Mouse (Mus musculus): ENCODE results near the gene Xab2. TPM values are rescaled to one million over a fixed set of nuclear protein-coding genes. Genes with fewer than 3 reads are reported as not detected.

Xab2 gene
- total and polyA plus RNA-seq, 3 experiments: 49.9 to 60.7 (median 57.1) TPM

DNA sequence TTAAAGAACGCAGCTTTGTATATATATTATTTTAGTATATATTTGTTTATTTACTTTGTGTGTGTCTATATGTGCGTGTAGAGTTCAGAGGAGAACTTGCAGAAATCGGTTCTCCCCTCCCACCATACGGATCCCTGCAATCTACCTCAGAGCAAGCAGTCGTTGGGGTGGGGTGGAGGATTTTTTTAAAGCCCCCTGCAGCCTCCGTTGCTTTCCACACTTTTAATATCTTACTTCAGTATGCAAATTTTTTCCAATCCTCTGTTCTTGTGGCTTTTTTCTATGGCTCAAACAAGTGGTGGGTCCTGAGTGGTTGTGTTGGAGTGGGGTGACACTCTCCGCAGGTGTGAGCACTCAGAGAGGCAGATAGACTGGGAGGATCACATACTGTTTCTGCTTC, 52.7 kb downstream of the Xab2 start:
- Histone ChIP-seq H3K4me3 (replicated peaks in 1 of 3; ENCODE audit: low read depth in 2 of 3, low read length in 2 of 3, poor library complexity in 1 of 3) (no peak overlapping the region), H3K36me3 (replicated peaks in 1 of 2; ENCODE audit: control insufficient read depth in 1 of 2, insufficient read depth in 1 of 2, low read length in 1 of 2) (no peaks in the 10 kb centered on the region), H3K27me3 (replicated peaks) (peaks cover 8% of the 10 kb centered on the region), H3K9me3 (replicated peaks; ENCODE audit: low read length) (no peaks in the 10 kb centered on the region), H3K4me2 (ENCODE audit: insufficient read depth, low read depth, poor library complexity, severe bottlenecking) (no peak overlapping the region), H3K79me2 (replicated peaks; ENCODE audit: control insufficient read depth, extremely low read depth, insufficient read depth, poor library complexity, severe bottlenecking) (no peaks in the 10 kb centered on the region), H3K27ac (ENCODE audit: insufficient read depth, low read depth) (no peak overlapping the region), H3K4me1 (ENCODE audit: control insufficient read depth in 1 of 2, insufficient read depth in 2 of 2) (peaks cover 0 to 5% of the 10 kb centered on the region in 2 experiments; a peak in 2 of 4 replicates), H3K9ac (ENCODE audit: insufficient read depth, low read depth) (no peak overlapping the region)
- TF ChIP-seq IRF4 (IDR thresholded peaks at IDR 0.05; ENCODE audit: low read depth, low read length) (no peak), CHD2 (IDR thresholded peaks at IDR 0.05; ENCODE audit: low read length) (no peak), RAD21 (IDR thresholded peaks at IDR 0.05; ENCODE audit: low read depth, low read length) (no peak), MAFK (IDR thresholded peaks at IDR 0.05; ENCODE audit: insufficient replicate concordance, low read length) (no peak), MAZ (IDR thresholded peaks at IDR 0.05; ENCODE audit: low read depth, low read length) (no peak), KAT2A (IDR thresholded peaks at IDR 0.05; ENCODE audit: insufficient replicate concordance, low read length) (no peak), MAX (IDR thresholded peaks at IDR 0.05; ENCODE audit: low read length) (no peak), UBTF (IDR thresholded peaks at IDR 0.05; ENCODE audit: low read depth, low read length) (no peak), RCOR1 (conservative IDR thresholded peaks at IDR 0.05; ENCODE audit: low read depth, low read length) (no peak), JUND (conservative IDR thresholded peaks at IDR 0.05; ENCODE audit: low read depth, low read length) (no peak), TBP (conservative IDR thresholded peaks at IDR 0.05; ENCODE audit: low read depth, low read length) (no peak)
- in situ Hi-C loops (cut with MboI; ENCODE audit: low pct_ligation_motif_present, low pct_unique_long_range_greater_than_20kb, low sequenced_read_pairs): no loop called here
- dilution Hi-C loops (cut with MboI; ENCODE audit: extremely low pct_ligation_motif_present, extremely low pct_unique_long_range_greater_than_20kb, low sequenced_read_pairs): no loop called here
- DNase-seq (ENCODE audit: extremely low read depth): no peak

DNA sequence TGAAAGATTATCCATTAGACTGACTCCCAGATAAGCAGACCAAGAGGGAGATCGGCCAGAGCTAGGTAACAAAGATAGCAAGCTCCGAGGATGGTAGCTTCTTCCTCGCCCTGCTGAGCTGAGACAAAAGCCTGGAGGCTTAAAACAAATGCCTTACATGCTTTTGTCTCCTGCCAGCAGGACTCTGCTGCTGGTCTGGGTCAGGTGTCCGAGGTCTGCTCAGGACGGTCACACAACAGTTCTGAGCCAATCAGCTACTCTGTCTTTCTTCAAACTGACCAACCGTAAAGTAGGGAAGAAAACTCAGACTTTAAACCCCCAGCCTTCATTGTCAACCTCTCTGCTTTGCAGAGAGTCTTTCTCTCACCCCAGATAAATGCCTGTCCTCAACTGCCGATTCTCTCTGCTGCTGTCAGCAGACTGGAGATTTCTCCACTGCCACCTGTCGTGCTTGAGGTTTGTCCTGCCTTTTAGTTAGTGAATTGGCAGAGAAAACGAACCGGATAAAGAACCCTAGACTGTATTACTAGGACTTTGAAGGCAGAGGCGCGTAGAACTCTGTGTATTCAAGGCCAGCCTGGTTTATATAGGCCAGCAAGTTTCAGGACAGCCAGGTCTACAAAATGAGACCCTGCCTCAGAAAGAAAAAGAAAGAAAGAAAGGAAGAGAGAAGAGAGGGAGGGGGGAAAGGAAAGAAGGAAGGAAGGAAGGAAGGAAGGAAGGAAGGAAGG, 53.3 kb downstream of the Xab2 start, which contains the start of gene C330021F23Rik:
Gene C330021F23Rik (plus strand): TSS at position 350 of the 731 bp plus-strand sequence.
- H3K36me3 ChIP-seq (replicated peaks in 1 of 2; ENCODE audit: control insufficient read depth in 1 of 2, insufficient read depth in 1 of 2, low read length in 1 of 2): no peaks in the 10 kb centered on the region
- no peak within 1 kb of the TSS for H3K27ac ChIP-seq (ENCODE audit: insufficient read depth, low read depth)
- H3K27me3 ChIP-seq (replicated peaks): peaks cover 9% of the 10 kb centered on the region
- no peaks in the 10 kb centered on the region for H3K9me3 ChIP-seq (replicated peaks; ENCODE audit: low read length)
- no peak for DNase-seq (ENCODE audit: extremely low read depth)
- H3K79me2 ChIP-seq (replicated peaks; ENCODE audit: control insufficient read depth, extremely low read depth, insufficient read depth, poor library complexity, severe bottlenecking): no peaks in the 10 kb centered on the region
- TF ChIP-seq HCFC1 (IDR thresholded peaks at IDR 0.05; ENCODE audit: low read depth, low read length) (no peak), MYC (IDR thresholded peaks at IDR 0.05; ENCODE audit: low read depth, low read length) (no peak), PAX5 (IDR thresholded peaks at IDR 0.05; ENCODE audit: low read length) (no peak), KAT2A (IDR thresholded peaks at IDR 0.05; ENCODE audit: insufficient replicate concordance, low read length) (no peak), CHD1 (IDR thresholded peaks at IDR 0.05; ENCODE audit: low read depth, low read length) (no peak), POLR2AphosphoS2 (IDR thresholded peaks at IDR 0.05; ENCODE audit: low read depth, low read length) (no peak), USF1 (IDR thresholded peaks at IDR 0.05; ENCODE audit: low read depth, low read length) (no peak), TBP (conservative IDR thresholded peaks at IDR 0.05; ENCODE audit: low read depth, low read length) (no peak), SMC3 (IDR thresholded peaks at IDR 0.05; ENCODE audit: low read depth, low read length) (no peak), RAD21 (IDR thresholded peaks at IDR 0.05; ENCODE audit: low read depth, low read length) (no peak), IRF4 (IDR thresholded peaks at IDR 0.05; ENCODE audit: low read depth, low read length) (no peak), POLR2A (IDR thresholded peaks at IDR 0.05; ENCODE audit: low read depth, low read length) (no peak)
- no peak within 1 kb of the TSS for H3K4me3 ChIP-seq (replicated peaks in 1 of 3; ENCODE audit: low read depth in 2 of 3, low read length in 2 of 3, poor library complexity in 1 of 3)
- no peak within 1 kb of the TSS for H3K9ac ChIP-seq (ENCODE audit: insufficient read depth, low read depth)
- peaks cover 0 to 5% of the 10 kb centered on the region in 2 experiments; a peak in 2 of 4 replicates for H3K4me1 ChIP-seq (ENCODE audit: control insufficient read depth in 1 of 2, insufficient read depth in 2 of 2)
- H3K4me2 ChIP-seq (ENCODE audit: insufficient read depth, low read depth, poor library complexity, severe bottlenecking): no peak within 1 kb of the TSS; the same call in 1 of the 2 replicates
- dilution Hi-C loops (cut with MboI; ENCODE audit: extremely low pct_ligation_motif_present, extremely low pct_unique_long_range_greater_than_20kb, low sequenced_read_pairs): no loop called here
- in situ Hi-C loops (cut with MboI; ENCODE audit: low pct_ligation_motif_present, low pct_unique_long_range_greater_than_20kb, low sequenced_read_pairs): no loop called here

Other genes starting within 250 kb of the Xab2 start
- gene Arhgef18, start 228.3 kb downstream of the Xab2 start, total RNA-seq (2012; rRNA removed): 0.17 and 0.21 TPM in 2 replicates
- gene Arhgef18, start 228.3 kb downstream of the Xab2 start, total RNA-seq (2014; rRNA removed): 0.12 TPM in 1 of 2 replicates, not detected in the other
- 0.26 and 0.27 TPM in 2 replicates for gene Arhgef18, start 228.3 kb downstream of the Xab2 start, polyA plus RNA-seq (2012; ENCODE audit: insufficient read length, low read depth)
- 4.9 and 5.9 TPM in 2 replicates for gene Pex11g, start 153.6 kb downstream of the Xab2 start, total RNA-seq (2012; rRNA removed)
- gene Pex11g, start 153.6 kb downstream of the Xab2 start, total RNA-seq (2014; rRNA removed): 1.3 and 2.4 TPM in 2 replicates
- 1.9 and 2.7 TPM in 2 replicates for gene Pex11g, start 153.6 kb downstream of the Xab2 start, polyA plus RNA-seq (2012; ENCODE audit: insufficient read length, low read depth)
- not detected in 2 replicates for gene Tex45, start 150.5 kb downstream of the Xab2 start, total RNA-seq (2012; rRNA removed)
- not detected in 2 replicates for gene Tex45, start 150.5 kb downstream of the Xab2 start, total RNA-seq (2014; rRNA removed)
- not detected in 2 replicates for gene Tex45, start 150.5 kb downstream of the Xab2 start, polyA plus RNA-seq (2012; ENCODE audit: insufficient read length, low read depth)
- 0.25 and 0.64 TPM in 2 replicates for gene Zfp358, start 128.2 kb downstream of the Xab2 start, total RNA-seq (2012; rRNA removed)
- gene Zfp358, start 128.2 kb downstream of the Xab2 start, total RNA-seq (2014; rRNA removed): 0.54 TPM in 1 of 2 replicates, not detected in the other
- 0.17 TPM in 1 of 2 replicates, not detected in the other for gene Zfp358, start 128.2 kb downstream of the Xab2 start, polyA plus RNA-seq (2012; ENCODE audit: insufficient read length, low read depth)
- gene Mcoln1, start 120.9 kb downstream of the Xab2 start, total RNA-seq (2012; rRNA removed): 18.1 and 20.5 TPM in 2 replicates
- gene Mcoln1, start 120.9 kb downstream of the Xab2 start, total RNA-seq (2014; rRNA removed): 11.5 and 13.0 TPM in 2 replicates
- gene Mcoln1, start 120.9 kb downstream of the Xab2 start, polyA plus RNA-seq (2012; ENCODE audit: insufficient read length, low read depth): 26.5 and 28.0 TPM in 2 replicates
- gene Pnpla6, start 105.9 kb downstream of the Xab2 start, total RNA-seq (2012; rRNA removed): 27.7 and 29.6 TPM in 2 replicates
- gene Pnpla6, start 105.9 kb downstream of the Xab2 start, total RNA-seq (2014; rRNA removed): 12.5 and 13.7 TPM in 2 replicates
- gene Pnpla6, start 105.9 kb downstream of the Xab2 start, polyA plus RNA-seq (2012; ENCODE audit: insufficient read length, low read depth): 38.6 and 39.8 TPM in 2 replicates
- 0.84 and 1.1 TPM in 2 replicates for gene C330021F23Rik, start 53.3 kb downstream of the Xab2 start, total RNA-seq (2012; rRNA removed)
- not detected in 2 replicates for gene C330021F23Rik, start 53.3 kb downstream of the Xab2 start, total RNA-seq (2014; rRNA removed)
- 0.60 and 1.0 TPM in 2 replicates for gene C330021F23Rik, start 53.3 kb downstream of the Xab2 start, polyA plus RNA-seq (2012; ENCODE audit: insufficient read length, low read depth)
- gene Camsap3, start 34.0 kb downstream of the Xab2 start, total RNA-seq (2012; rRNA removed): 0.51 and 0.67 TPM in 2 replicates
- gene Camsap3, start 34.0 kb downstream of the Xab2 start, total RNA-seq (2014; rRNA removed): not detected in 2 replicates
- 0.36 and 0.50 TPM in 2 replicates for gene Camsap3, start 34.0 kb downstream of the Xab2 start, polyA plus RNA-seq (2012; ENCODE audit: insufficient read length, low read depth)
- gene Pet100, start 232 bp upstream of the Xab2 start, total RNA-seq (2012; rRNA removed): 70.2 and 85.3 TPM in 2 replicates
- gene Pet100, start 232 bp upstream of the Xab2 start, total RNA-seq (2014; rRNA removed): 38.8 and 39.0 TPM in 2 replicates
- 62.7 and 86.0 TPM in 2 replicates for gene Pet100, start 232 bp upstream of the Xab2 start, polyA plus RNA-seq (2012; ENCODE audit: insufficient read length, low read depth)
- 0.29 and 0.38 TPM in 2 replicates for gene Pcp2, start 4.2 kb upstream of the Xab2 start, total RNA-seq (2012; rRNA removed)
- gene Pcp2, start 4.2 kb upstream of the Xab2 start, total RNA-seq (2014; rRNA removed): not detected in 2 replicates
- gene Pcp2, start 4.2 kb upstream of the Xab2 start, polyA plus RNA-seq (2012; ENCODE audit: insufficient read length, low read depth): 0.56 TPM in 1 of 2 replicates, not detected in the other
- gene Stxbp2, start 9.6 kb upstream of the Xab2 start, total RNA-seq (2012; rRNA removed): 92.1 and 123 TPM in 2 replicates
- 53.9 and 60.9 TPM in 2 replicates for gene Stxbp2, start 9.6 kb upstream of the Xab2 start, total RNA-seq (2014; rRNA removed)
- gene Stxbp2, start 9.6 kb upstream of the Xab2 start, polyA plus RNA-seq (2012; ENCODE audit: insufficient read length, low read depth): 136 and 149 TPM in 2 replicates
- gene Retn, start 34.5 kb upstream of the Xab2 start, total RNA-seq (2012; rRNA removed): not detected in 2 replicates
- not detected in 2 replicates for gene Retn, start 34.5 kb upstream of the Xab2 start, total RNA-seq (2014; rRNA removed)
- 0.27 TPM in 1 of 2 replicates, not detected in the other for gene Retn, start 34.5 kb upstream of the Xab2 start, polyA plus RNA-seq (2012; ENCODE audit: insufficient read length, low read depth)
- 0.17 TPM in 1 of 2 replicates, not detected in the other for gene Mcemp1, start 44.4 kb upstream of the Xab2 start, total RNA-seq (2012; rRNA removed)
- gene Mcemp1, start 44.4 kb upstream of the Xab2 start, total RNA-seq (2014; rRNA removed): 0.39 and 0.66 TPM in 2 replicates
- 0.36 and 0.55 TPM in 2 replicates for gene Mcemp1, start 44.4 kb upstream of the Xab2 start, polyA plus RNA-seq (2012; ENCODE audit: insufficient read length, low read depth)
- not detected in 2 replicates for gene Fcor, start 51.0 kb upstream of the Xab2 start, total RNA-seq (2012; rRNA removed)
- gene Fcor, start 51.0 kb upstream of the Xab2 start, total RNA-seq (2014; rRNA removed): not detected in 2 replicates
- gene Fcor, start 51.0 kb upstream of the Xab2 start, polyA plus RNA-seq (2012; ENCODE audit: insufficient read length, low read depth): 0.63 and 0.67 TPM in 2 replicates
- 21.5 and 22.2 TPM in 2 replicates for gene Trappc5, start 55.0 kb upstream of the Xab2 start, total RNA-seq (2012; rRNA removed)
- gene Trappc5, start 55.0 kb upstream of the Xab2 start, total RNA-seq (2014; rRNA removed): 26.8 and 27.4 TPM in 2 replicates
- 22.4 and 24.4 TPM in 2 replicates for gene Trappc5, start 55.0 kb upstream of the Xab2 start, polyA plus RNA-seq (2012; ENCODE audit: insufficient read length, low read depth)
- 0.71 and 1.5 TPM in 2 replicates for gene Fcer2a, start 72.9 kb upstream of the Xab2 start, total RNA-seq (2012; rRNA removed)
- gene Fcer2a, start 72.9 kb upstream of the Xab2 start, total RNA-seq (2014; rRNA removed): 2.9 and 3.7 TPM in 2 replicates
- gene Fcer2a, start 72.9 kb upstream of the Xab2 start, polyA plus RNA-seq (2012; ENCODE audit: insufficient read length, low read depth): 13.7 and 15.6 TPM in 2 replicates
- gene Clec4g, start 99.3 kb upstream of the Xab2 start, total RNA-seq (2012; rRNA removed): not detected in 2 replicates
- not detected in 2 replicates for gene Clec4g, start 99.3 kb upstream of the Xab2 start, total RNA-seq (2014; rRNA removed)
- gene Clec4g, start 99.3 kb upstream of the Xab2 start, polyA plus RNA-seq (2012; ENCODE audit: insufficient read length, low read depth): not detected in 2 replicates
- gene Cd209a, start 127.7 kb upstream of the Xab2 start, total RNA-seq (2012; rRNA removed): not detected in 2 replicates
- gene Cd209a, start 127.7 kb upstream of the Xab2 start, total RNA-seq (2014; rRNA removed): not detected in 2 replicates
- gene Cd209a, start 127.7 kb upstream of the Xab2 start, polyA plus RNA-seq (2012; ENCODE audit: insufficient read length, low read depth): not detected in 2 replicates
- not detected in 2 replicates for gene Cd209e, start 233.0 kb upstream of the Xab2 start, total RNA-seq (2012; rRNA removed)
- gene Cd209e, start 233.0 kb upstream of the Xab2 start, total RNA-seq (2014; rRNA removed): not detected in 2 replicates
- not detected in 2 replicates for gene Cd209e, start 233.0 kb upstream of the Xab2 start, polyA plus RNA-seq (2012; ENCODE audit: insufficient read length, low read depth)